Mouse (Mus musculus) liver, embryonic 12.5 days (tissue): Measurements from ENCODE around the gene Tomm22. TPM values are rescaled to one million over a fixed set of nuclear protein-coding genes. Genes with fewer than 3 reads are reported as not detected.
"Not testable (repeated sequence)": the region's sequence is repeated elsewhere in the genome, so short reads cannot be mapped to it uniquely, and the experiment has no call there.

Source experiments
- ATAC-seq: fragments of 200-750 bp; cut with Nextera tagmentation; 2 replicates; pipeline ENCODE4 v1.8.0; 2017; ENCODE audit warnings: moderate number of reproducible peaks, mild to moderate bottlenecking, moderate library complexity
- H3K27ac ChIP-seq: fragments of 300-500 bp; sonication (generic); 2 replicates; pipeline ENCODE4 v1.5.1; 2016; ENCODE audit warnings: mild to moderate bottlenecking
- H3K27me3 ChIP-seq: fragments of 300-500 bp; sonication (generic); replicated peaks from 2 replicates; pipeline ENCODE4 v1.6.1; 2016; ENCODE audit warnings: mild to moderate bottlenecking, moderate library complexity
- H3K36me3 ChIP-seq: fragments of 300-500 bp; sonication (generic); 2 replicates; pipeline ENCODE4 v1.6.1; 2016; ENCODE audit warnings: mild to moderate bottlenecking, moderate library complexity
- H3K4me1 ChIP-seq: fragments of 300-500 bp; sonication (generic); 2 replicates; pipeline ENCODE4 v1.6.1; 2016
- H3K4me2 ChIP-seq: fragments of 300-500 bp; sonication (generic); 2 replicates; pipeline ENCODE4 v1.6.1; 2016; ENCODE audit warnings: mild to moderate bottlenecking, moderate library complexity
- H3K4me3 ChIP-seq: fragments of 300-500 bp; sonication (generic); 2 replicates; pipeline ENCODE4 v1.5.1; 2016; ENCODE audit warnings: mild to moderate bottlenecking, moderate library complexity
- H3K9ac ChIP-seq: fragments of 300-500 bp; sonication (generic); 2 replicates; pipeline ENCODE4 v1.6.1; 2016; ENCODE audit warnings: mild to moderate bottlenecking, moderate library complexity
- H3K9me3 ChIP-seq: fragments of 300-500 bp; sonication (generic); replicated peaks from 2 replicates; pipeline ENCODE4 v1.6.1; 2016; ENCODE audit warnings: mild to moderate bottlenecking, moderate library complexity
- WGBS: fragments of 180-500 bp; shearing (Covaris S2); methylation state at CpG from one replicate; pipeline ENCODE4 v1.1.7; 2016; ENCODE audit not compliant: insufficient replicate concordance; 5-methylcytosine and 5-hydroxymethylcytosine counted together
- polyA plus RNA-seq: library from polyadenylated mRNA; unstranded; fragments of >200 nt; fragmentation: Nextera tagmentation; extraction: Ambion mirVana; gene quantifications from 2 replicates; pipeline ENCODE4 v1.2.1, GENCODE M21; 2016

Gene Tomm22
- polyA plus RNA-seq, 1 experiment from 2014 or later: 209 TPM

DNA sequence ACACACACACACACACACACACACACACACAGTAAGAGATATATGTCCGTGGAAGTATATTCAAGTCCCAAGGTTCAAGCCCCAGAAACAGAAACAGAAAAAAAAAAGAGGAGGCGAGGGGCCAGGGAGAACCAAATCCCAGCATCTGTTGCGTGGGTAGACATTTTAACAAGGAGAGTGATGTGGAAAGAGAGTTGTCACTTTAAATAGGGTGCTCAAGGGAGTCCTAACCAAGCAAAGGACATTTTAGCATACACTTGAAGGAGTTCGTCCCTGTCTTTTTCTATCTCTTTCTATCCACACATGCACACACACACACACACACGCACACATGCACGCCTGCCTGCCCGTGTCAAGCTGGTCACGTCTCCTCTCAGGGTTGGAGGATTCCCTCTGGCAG lies 6.0 kb upstream of the Tomm22 start:
- Histone ChIP-seq H3K27me3 (no peaks in the 10 kb centered on the region), H3K9ac (no peak overlapping the region), H3K4me2 (no peak overlapping the region), H3K4me1 (peaks cover 11% of the 10 kb centered on the region), H3K9me3 (0 out of 2 replicates have a peak, but pooled peaks cover 5% of the 10 kb centered on the region), H3K4me3 (no peak overlapping the region), H3K36me3 (peaks cover 26% of the 10 kb centered on the region), H3K27ac (no peak overlapping the region)
- ATAC-seq: no peak
- WGBS: 79% methylated on average over 8 of the region's 8 CpGs

DNA sequence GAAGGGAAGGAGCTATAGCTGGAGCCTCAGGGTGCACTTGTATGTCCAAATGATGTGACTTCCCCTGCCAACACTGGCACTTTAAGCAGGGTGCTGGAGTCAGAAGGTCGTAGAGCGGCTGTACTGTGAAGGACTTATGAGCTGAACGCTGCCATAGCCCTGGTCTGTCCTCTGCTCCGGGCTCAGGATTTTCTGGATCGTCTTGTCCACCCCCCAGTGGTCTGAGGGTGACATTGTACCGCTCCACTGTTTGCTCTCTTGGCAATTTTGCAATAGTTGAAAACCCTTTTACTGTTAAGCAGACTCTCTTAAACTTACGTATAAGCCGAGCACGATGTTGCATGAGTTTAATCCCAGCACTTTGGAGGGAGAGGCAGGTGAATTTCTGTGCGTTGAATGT lies 1.5 kb upstream of the Tomm22 start:
- peaks cover 42% of the 10 kb centered on the region for H3K36me3 ChIP-seq
- no peak for ATAC-seq
- H3K9me3 ChIP-seq: no peaks in the 10 kb centered on the region
- no peak overlapping the region for H3K4me3 ChIP-seq
- H3K27ac ChIP-seq: no peak overlapping the region
- 75% methylated on average over 10 of the region's 10 CpGs for WGBS
- no peaks in the 10 kb centered on the region for H3K27me3 ChIP-seq
- H3K9ac ChIP-seq: no peak overlapping the region
- H3K4me1 ChIP-seq: peaks cover 26% of the 10 kb centered on the region
- H3K4me2 ChIP-seq: no peak overlapping the region

DNA sequence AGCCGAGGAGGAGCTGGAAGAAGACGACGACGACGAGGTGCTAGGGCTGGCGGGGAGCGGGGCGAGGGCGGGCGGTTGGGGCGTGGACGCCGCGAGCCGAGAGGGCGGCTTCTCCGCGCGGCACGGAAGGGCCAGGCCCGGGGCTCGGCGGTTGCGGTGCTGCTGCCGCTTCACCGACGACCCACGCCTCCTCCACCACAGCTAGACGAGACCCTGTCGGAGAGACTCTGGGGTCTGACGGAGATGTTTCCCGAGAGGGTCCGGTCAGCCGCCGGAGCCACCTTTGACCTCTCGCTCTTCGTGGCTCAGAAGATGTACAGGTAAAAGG lies 275 bp downstream of the Tomm22 start:
- Histone ChIP-seq H3K27ac (peak overlapping the region; percentile 83), H3K27me3 (no peaks in the 10 kb centered on the region), H3K4me1 (peaks cover 26% of the 10 kb centered on the region), H3K9ac (peak overlapping the region; percentile 91), H3K4me3 (peak overlapping the region; percentile 97), H3K36me3 (peaks cover 54% of the 10 kb centered on the region), H3K4me2 (peak overlapping the region; percentile 80), H3K9me3 (no peaks in the 10 kb centered on the region)
- 0% methylated on average over 37 of the region's 37 CpGs for WGBS
- ATAC-seq: peak; percentile 67

GRCm38 (mm10) chr15:79671828-79672348 lies 1.2 kb downstream of the Tomm22 start:
- H3K36me3 ChIP-seq: peaks cover 56% of the 10 kb centered on the region
- not testable (repeated sequence) for ATAC-seq, H3K27ac ChIP-seq, H3K9me3 ChIP-seq, H3K27me3 ChIP-seq
- H3K4me1 ChIP-seq: peaks cover 23% of the 10 kb centered on the region
- WGBS: 76% methylated on average over 11 of the region's 11 CpGs
- peak overlapping the region; percentile 97 for H3K4me3 ChIP-seq
- H3K9ac ChIP-seq: peak overlapping the region; percentile 91
- peak overlapping the region; percentile 80 for H3K4me2 ChIP-seq

GRCm38 (mm10) chr15:79677936-79678335 lies 7.3 kb downstream of the Tomm22 start:
- Histone ChIP-seq H3K27me3 (no peaks in the 10 kb centered on the region), H3K4me1 (peaks cover 37% of the 10 kb centered on the region), H3K4me2 (no peak overlapping the region), H3K9me3 (no peaks in the 10 kb centered on the region), H3K4me3 (no peak overlapping the region), H3K36me3 (peaks cover 83% of the 10 kb centered on the region), H3K9ac (no peak overlapping the region), H3K27ac (0 out of 2 replicates have a peak overlapping the region, but pooled peaks have one; percentile 25)
- 75% methylated on average over 2 of the region's 2 CpGs for WGBS
- ATAC-seq: no peak

DNA sequence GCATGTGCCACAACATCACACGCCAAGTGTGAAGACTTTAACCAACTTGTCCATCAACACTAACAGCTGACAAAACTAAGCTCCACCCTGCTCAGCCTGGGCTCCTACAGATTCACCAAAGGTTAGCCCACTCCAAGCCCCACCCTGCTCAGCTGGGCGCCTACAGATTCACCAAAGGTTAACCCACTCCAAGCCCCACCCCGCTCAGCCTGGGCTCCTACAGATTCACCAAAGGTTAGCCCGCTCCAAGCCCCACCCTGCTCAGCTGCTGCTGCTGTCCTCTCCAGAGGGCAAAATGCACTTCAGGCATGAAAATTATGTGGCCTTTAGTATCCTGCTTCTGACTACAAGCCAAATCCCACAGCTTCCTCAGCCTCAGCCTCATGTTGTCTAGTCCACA lies 11.3 kb downstream of the Tomm22 start:
- Histone ChIP-seq H3K4me3 (no peak overlapping the region; the same call in 1 of the 2 replicates), H3K27ac (peak overlapping the region; percentile 96), H3K27me3 (no peaks in the 10 kb centered on the region), H3K4me2 (peak overlapping the region; percentile 90), H3K36me3 (peaks cover 50% of the 10 kb centered on the region), H3K9me3 (no peaks in the 10 kb centered on the region), H3K9ac (no peak overlapping the region; the same call in 1 of the 2 replicates), H3K4me1 (peaks cover 74% of the 10 kb centered on the region)
- ATAC-seq: peak; percentile 62; the same call in 1 of the 2 replicates
- 60% methylated on average over 4 of the region's 4 CpGs for WGBS

DNA sequence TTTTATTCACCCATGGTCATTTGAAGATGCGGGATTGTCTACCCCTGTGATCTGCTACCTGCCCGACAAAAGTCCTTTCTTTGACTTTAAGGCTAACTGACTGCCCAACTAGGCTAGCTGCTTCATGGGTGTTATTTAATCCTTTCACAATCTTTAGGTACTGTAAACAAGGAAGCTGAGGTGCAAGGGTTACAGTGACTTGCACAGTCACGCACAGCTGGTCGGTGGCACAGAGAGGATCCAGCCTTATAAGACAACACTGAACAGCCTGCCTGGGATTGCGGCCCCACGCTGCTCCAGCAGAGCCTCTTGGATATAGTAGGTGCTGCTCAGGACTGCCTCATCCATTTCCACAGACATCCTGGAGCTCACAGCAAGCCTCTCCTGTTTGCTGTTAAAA lies 12.5 kb downstream of the Tomm22 start:
- Histone ChIP-seq H3K9ac (peak overlapping the region; percentile 98), H3K4me3 (peak overlapping the region; percentile 96)
- WGBS: 67% methylated on average over 6 of the region's 6 CpGs

DNA sequence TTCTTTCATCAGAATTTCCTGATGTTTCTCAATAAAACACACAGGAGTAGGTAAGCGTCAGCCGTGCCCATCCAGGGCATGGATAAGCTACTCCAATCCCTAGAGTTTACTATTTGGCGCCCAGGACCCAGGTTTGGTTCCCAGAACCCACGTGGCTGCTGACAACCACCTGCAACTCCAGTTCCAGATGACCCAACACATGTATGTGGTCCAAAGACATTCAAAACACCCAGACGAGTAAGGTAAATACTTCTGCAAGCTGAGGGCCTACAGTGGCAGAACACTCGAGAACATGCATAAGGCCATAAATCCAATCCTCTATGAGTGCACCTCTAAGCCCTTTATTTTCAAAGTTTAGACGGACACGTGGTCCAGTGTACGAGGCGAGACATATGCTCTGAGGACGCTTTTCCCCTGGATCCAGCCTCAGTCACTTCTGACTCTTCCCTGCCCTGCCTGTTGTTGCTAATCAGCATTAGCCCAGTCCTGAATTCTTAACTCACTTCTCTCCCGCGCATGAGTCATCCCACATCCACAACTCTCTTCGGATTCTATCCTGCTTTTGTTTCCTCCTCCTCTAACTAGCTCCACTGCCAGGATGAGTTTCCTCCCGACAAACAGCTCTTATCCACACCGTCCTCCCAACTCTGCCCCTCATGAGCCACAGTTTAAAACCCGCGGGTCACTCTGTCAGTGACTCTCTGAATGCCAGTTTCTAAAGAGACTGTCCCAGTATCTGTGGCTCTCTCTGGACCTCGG lies 13.2 kb downstream of the Tomm22 start:
- ATAC-seq: no peak
- H3K4me2 ChIP-seq: peak overlapping the region; percentile 90
- WGBS: 48% methylated on average over 19 of the region's 19 CpGs
- peak overlapping the region; percentile 96 for H3K27ac ChIP-seq
- H3K9me3 ChIP-seq: no peaks in the 10 kb centered on the region
- H3K9ac ChIP-seq: peak overlapping the region; percentile 98
- peaks cover 36% of the 10 kb centered on the region for H3K36me3 ChIP-seq
- no peaks in the 10 kb centered on the region for H3K27me3 ChIP-seq
- H3K4me1 ChIP-seq: peaks cover 79% of the 10 kb centered on the region
- peak overlapping the region; percentile 96 for H3K4me3 ChIP-seq

More for the DNA sequence above, 12.5 kb downstream of the Tomm22 start:
- Histone ChIP-seq H3K9me3 (no peaks in the 10 kb centered on the region), H3K27ac (peak overlapping the region; percentile 96), H3K4me2 (peak overlapping the region; percentile 90), H3K36me3 (peaks cover 39% of the 10 kb centered on the region), H3K27me3 (no peaks in the 10 kb centered on the region), H3K4me1 (peaks cover 75% of the 10 kb centered on the region)
- no peak for ATAC-seq

GRCm38 (mm10) chr15:79684616-79685015 lies 14.0 kb downstream of the Tomm22 start:
- Histone ChIP-seq H3K27ac (peak overlapping the region; percentile 96), H3K9me3 (no peaks in the 10 kb centered on the region), H3K4me3 (peak overlapping the region; percentile 96), H3K4me2 (peak overlapping the region; percentile 90), H3K27me3 (no peaks in the 10 kb centered on the region), H3K9ac (peak overlapping the region; percentile 98), H3K4me1 (peaks cover 80% of the 10 kb centered on the region), H3K36me3 (peaks cover 29% of the 10 kb centered on the region)
- WGBS: 78% methylated on average over 6 of the region's 6 CpGs
- no peak for ATAC-seq

DNA sequence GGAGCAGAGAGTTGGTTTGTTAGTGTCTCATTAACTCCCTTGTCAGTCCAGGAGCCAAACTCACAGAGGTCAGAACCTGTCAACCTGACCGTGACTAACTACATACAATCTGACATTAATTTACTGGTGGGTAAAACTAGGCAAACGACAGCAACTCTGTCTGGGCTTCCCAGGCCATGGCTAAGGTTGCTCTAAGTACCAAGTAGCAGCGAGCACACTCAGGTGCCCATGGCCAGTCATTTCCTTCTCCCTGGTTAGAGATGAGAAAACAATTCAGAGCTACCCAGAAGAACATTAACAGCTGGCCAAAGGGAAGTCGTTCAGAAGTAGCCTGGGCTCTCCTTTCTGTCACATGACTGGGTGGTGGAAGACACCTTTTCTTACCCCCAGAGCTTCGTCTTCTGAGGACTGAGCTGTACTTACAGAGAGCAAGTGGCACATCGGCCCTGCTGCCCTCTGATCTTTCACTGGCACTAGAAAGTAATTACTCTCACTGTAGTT lies 14.5 kb downstream of the Tomm22 start:
- Histone ChIP-seq H3K4me3 (peak overlapping the region; percentile 96), H3K9ac (peak overlapping the region; percentile 98), H3K27ac (peak overlapping the region; percentile 96), H3K9me3 (no peaks in the 10 kb centered on the region), H3K4me1 (peaks cover 83% of the 10 kb centered on the region), H3K36me3 (peaks cover 24% of the 10 kb centered on the region), H3K27me3 (no peaks in the 10 kb centered on the region), H3K4me2 (peak overlapping the region; percentile 90)
- ATAC-seq: no peak
- 34% methylated on average over 6 of the region's 6 CpGs for WGBS

- peaks cover 72% of the 10 kb centered on the region for H3K4me1 ChIP-seq
- peak overlapping the region; percentile 96 for H3K27ac ChIP-seq
- ATAC-seq: peak; percentile 21; the same call in 1 of the 2 replicates
- H3K9ac ChIP-seq: peak overlapping the region; percentile 98
- WGBS: 3% methylated on average over 15 of the region's 15 CpGs
- peaks cover 14% of the 10 kb centered on the region for H3K36me3 ChIP-seq
- no peaks in the 10 kb centered on the region for H3K9me3 ChIP-seq
- peak overlapping the region; percentile 96 for H3K4me3 ChIP-seq
- no peaks in the 10 kb centered on the region for H3K27me3 ChIP-seq
- H3K4me2 ChIP-seq: peak overlapping the region; percentile 90
Observed at GRCm38 (mm10) chr15:79686046-79686869, 15.6 kb downstream of the Tomm22 start.
